Mouse (Mus musculus) retina, postnatal 1 day (tissue): ENCODE data around the gene Slc8b1.
"Not testable (repeated sequence)": the region's sequence is repeated elsewhere in the genome, so short reads cannot be mapped to it uniquely, and the experiment has no call there.

Source experiments
- DNase-seq: peaks from one replicate; pipeline ENCODE4 v3.0.0-alpha.2; 2012

Slc8b1 gene

GRCm38 (mm10) chr5:120497071-120497470, 13.9 kb upstream of the Slc8b1 start:
- no peak for DNase-seq

DNA sequence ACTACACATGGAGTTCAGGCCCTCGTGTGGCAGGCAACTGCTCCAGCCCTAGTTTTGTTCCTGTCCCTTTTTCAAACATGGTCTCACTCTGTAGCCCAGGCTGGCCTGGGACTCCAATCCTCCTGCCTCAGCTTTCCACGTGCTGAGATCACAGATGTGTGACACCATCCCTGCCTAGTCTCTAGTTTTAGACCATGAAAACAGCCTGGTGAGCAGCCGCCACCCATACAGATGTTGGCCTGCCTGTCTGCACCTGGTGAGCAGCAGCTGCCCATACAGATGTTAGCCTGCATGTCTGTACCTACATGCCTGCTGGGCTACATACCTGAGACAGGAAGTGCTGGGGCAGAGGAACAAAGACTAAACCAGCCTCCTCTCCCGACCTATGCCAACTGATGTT, 11.8 kb upstream of the Slc8b1 start:
- no peak for DNase-seq

GRCm38 (mm10) chr5:120500609-120501008, 10.4 kb upstream of the Slc8b1 start:
- not testable (repeated sequence) for DNase-seq

DNA sequence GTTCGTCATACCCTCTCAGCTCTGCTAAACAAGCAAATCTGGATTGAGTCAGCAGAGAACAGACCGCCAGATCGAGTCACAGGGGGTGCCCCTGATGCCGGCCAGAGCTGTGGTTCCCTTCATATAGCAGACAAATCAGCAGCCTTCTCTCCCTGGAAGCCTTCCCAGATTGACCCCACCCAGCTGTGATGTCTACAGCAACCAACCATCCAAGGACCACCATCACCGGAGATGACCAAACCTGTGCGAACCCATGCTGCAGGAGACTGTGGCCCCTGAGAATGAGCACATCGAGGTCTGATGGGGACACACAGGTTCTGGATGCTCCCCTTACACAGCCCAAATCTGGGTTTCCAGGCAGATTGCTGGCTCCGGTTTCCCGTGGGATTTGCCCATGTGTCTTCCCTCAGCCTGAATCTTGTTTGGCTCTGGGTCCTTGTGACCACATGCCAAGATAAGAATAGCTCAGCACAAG, 8.8 kb upstream of the Slc8b1 start:
- DNase-seq: no peak

- no peak for DNase-seq
Measured at GRCm38 (mm10) chr5:120502675-120503143, 8.3 kb upstream of the Slc8b1 start.

GRCm38 (mm10) chr5:120503144-120503795, 7.7 kb upstream of the Slc8b1 start, which contains the start of gene Plbd2:
Gene Plbd2 (minus strand): TSS chr5:120503625.
- peak; percentile 93 for DNase-seq

DNA sequence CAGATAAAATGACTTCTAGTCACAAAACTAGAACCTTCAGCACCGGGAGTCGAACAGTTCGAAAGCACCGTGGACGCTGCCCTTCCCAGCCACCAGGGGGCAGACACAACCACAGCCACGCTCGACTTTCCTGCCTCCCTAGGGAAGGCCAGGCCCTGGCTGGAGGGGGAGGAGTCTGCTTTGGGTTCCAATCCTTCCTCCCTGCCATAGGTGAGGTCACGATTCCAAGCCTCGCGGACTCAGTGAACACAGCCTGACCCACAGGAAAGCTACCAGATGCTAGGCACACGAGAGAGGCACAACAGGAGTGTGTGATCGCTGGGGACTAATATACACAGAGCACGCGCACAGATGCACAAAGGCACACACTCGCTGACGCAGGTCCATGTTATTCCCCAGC, 5.6 kb upstream of the Slc8b1 start:
- peak; percentile 77 for DNase-seq

DNA sequence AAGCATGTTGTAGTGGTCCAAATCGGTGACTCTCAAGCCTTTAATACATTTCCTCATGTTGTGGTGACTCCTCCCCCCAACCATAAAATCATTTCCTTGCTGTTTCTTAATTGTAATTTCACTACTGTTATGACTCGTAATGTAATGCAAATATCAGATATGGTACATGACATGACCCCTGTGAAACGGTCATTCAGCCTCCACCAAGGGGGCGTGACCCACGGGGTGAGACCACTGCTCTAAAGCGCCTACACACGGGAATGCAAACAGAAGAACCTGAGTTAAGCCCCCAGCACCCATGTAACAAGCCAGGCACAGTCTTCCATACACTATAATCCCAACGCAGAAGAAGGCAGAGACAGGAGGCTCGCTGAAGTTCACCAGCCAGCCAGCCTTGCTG, 5.2 kb upstream of the Slc8b1 start:
- DNase-seq: no peak

DNA sequence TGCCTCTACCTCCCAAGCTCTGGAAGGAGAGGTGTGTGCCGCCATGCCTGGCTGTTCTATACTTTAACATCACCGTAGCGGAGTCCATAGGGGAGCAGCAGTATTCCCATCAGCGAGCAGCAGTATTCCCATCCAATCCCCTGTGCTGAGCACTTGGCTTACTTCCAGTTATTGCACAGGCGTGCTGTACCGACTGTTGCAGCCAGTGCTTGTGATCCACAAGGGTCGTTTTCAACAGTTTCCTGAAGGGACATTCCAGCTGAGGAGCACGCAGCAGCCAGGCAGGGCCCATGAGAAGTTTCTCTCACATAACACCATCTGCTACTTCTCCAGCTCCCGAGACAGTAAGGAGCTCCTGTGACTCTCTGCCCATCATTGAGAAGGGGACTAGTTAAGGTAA, 4.5 kb upstream of the Slc8b1 start:
- no peak for DNase-seq

- DNase-seq: no peak
Measured at GRCm38 (mm10) chr5:120507311-120507710, 3.7 kb upstream of the Slc8b1 start.

DNA sequence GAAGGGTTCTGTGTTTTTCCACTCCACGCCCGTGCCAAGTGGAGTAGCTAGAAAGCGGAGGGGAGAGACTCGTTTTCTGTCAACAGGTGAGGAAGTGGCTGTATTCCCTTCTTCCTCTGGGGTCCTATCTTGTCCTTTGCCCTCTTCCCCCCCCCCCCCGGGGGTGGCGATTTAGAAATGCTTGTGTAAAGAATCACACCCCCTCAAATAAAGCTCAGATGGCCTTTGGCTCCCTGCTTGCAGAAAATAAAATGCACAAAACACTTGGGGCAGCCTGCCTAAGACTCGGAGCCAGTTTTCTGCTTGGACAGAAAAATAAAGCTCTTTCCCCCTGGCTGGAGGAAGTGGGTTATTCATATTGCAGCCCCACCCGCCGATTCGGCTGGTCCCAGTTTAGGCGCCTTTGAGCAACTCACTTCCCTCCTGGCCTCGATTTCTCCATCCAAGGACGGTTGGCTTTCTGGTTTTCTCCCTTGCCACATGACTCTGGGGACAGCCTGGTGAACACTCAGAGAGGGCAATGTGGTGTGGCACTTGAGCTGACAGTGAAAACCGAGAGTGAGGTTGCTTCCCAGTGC, 764 bp downstream of the Slc8b1 start:
- DNase-seq: no peak

GRCm38 (mm10) chr5:120512911-120513555, 2.1 kb downstream of the Slc8b1 start:
- no peak for DNase-seq

DNA sequence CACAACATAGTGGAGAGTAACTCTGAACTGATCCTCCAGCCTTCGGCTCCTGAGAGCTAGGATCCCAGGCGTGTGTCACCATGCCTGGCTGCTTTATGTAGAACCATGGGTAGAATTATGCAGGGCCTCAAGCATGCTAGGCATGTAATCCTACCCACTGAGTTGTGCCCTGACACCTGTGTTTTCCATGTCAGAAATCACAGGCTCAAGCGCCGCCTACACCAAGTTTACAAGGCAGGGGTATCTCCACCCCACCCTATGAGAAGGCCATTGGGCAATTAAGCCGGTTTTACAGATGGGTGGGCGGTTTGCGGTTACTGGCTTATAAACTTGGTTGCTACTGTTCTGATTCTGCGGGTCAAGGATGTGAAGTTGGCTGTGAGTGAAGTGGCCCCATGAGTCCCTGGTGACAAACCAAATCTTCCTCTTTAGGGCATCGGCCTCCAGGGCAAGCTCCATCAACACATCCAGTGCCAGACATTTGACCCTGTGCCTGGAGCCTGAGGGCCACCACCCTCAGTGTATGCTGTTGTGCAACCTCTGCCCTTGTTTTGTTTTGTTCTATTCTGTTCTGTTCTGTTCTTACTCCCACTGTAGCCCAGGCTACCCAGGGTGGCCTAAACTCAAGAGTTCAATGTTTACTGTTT, 3.2 kb downstream of the Slc8b1 start:
- DNase-seq: no peak

DNA sequence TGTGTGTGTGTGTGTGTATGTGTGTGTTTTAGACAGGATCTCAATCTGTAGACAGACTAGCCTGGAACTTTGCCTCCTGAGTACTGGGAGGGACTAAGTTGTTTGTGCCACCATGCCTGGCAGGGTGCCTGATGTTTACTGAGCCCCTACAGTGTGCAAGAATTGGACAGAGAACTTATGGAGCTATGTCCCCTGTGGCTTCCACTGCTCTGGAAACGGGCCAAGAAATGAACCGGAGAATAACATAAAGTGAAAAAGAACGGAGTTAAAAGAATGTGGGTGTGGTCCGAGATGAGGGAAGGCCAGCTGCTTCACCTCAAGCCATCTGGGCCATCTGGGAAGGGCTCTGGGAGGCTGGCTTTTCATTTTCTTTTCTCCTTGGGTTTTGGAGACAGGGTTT, 3.8 kb downstream of the Slc8b1 start:
- peak; percentile 43 for DNase-seq

DNA sequence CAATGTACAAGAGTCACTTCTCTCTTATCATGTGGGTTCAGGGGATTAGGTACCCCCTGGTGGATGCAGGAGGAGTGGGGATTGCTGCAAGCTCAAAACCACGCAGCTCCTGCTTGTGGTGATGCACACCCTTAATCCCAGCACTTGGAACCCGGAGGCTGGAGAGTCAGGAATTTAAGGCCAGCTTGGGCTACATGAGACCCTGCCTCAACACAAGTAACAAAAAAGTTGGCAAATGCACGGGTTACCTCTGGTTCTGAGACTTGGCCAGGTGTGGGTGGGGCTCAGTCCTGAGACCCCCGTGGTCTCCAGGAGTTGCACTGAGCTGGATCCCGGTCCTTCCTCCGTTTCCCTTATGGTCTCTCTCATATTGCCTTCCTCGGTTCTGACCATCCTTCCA, 4.5 kb downstream of the Slc8b1 start:
- no peak for DNase-seq

DNA sequence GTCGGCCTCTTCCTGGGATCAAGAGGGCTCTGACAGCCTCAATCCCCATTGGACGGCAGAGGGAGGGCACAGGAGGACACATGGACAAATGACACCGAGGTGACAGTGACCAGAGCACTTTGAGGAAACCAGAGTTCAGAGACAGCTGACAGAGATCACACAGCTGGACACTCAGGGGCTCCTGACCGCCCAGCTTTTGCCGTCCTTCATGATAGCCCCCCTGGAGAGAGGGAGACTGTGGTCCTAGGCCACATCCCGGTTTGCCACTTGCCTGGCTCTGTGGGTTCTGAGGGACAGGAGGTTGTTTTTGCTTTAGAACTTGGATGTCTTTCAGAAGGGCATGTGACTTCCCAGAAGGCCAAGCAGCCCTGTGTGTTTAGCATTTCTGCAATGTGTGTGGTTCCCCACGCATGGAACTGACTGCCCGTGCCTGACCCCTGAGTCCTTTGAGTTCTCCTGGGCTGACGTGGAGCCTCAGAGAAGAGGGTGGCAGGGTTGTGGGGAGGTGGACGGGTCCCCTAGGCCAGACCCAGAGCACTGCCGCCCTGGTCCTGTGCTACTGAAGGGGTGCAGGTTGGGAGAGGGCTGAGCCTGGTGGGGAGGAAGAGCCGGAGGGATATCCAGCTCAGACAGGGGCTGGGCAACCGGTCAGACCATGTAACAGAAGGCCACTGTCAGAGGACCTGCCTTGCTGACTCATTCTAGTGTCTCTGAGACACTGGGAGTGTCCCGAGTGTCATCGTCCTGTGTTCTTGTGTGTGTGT, 5.4 kb downstream of the Slc8b1 start:
- no peak for DNase-seq

- no peak for DNase-seq
Measured at GRCm38 (mm10) chr5:120517552-120517951, 6.6 kb downstream of the Slc8b1 start.

DNA sequence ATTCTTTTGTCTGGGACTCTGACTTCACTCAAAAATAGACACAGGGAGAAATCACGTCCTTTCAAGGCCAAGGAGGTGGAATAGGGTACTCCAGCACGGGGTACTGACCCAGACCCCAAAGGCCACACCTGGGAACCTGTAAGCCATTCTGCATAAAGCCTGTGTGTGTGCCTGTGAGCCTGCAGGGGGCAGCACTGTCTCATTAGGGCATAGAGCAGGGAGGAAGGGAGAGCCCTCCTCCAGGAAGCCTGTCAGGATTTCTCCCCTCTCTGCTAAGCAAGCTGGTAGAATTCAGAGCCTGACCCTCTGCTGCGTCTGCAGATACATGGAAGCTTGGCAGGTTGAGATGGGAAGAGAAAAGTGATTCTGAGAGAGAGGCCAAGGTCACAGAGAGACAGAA, 11.7 kb downstream of the Slc8b1 start:
- no peak for DNase-seq

GRCm38 (mm10) chr5:120524736-120525135, 13.8 kb downstream of the Slc8b1 start:
- no peak for DNase-seq

DNA sequence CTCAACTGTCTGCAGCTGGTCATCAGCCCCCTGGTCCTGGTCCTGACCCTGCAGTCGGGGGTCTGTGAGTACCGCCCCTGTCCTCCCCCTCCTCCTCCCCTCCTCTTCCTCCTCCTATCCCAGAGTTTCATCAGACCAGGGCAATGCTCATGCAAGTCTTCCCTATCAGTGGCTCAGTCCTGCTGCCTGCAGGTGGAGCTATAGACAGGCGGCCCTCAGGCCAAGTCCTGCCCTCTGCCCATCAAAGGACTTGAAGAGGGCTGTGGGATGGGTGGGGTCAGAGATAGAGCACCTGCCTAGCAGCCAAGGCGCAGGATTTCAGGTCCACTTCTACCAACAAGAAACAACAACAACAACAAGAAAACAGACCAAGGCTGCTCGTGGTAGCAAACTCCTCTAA, 14.8 kb downstream of the Slc8b1 start:
- DNase-seq: peak; percentile 55

DNA sequence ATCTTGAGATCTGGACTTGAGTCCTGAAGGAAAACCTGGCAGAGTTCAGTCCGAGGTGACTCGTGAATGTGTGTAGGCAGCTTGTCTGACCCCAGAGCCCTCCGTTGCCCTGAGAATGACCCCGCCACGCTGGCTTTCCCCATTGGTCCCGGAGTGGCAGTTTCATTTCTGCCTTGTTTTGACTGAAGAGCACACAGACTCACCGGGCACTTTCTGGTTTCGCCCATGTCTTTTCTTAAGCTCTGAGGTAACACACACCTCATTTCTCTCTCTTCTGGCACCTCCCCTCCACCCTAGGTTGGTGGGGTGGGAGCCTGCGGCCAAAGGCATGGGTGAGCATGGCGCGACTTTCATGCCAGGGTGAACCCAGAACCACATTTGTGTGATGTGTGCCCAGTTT, 15.3 kb downstream of the Slc8b1 start:
- DNase-seq: no peak

DNA sequence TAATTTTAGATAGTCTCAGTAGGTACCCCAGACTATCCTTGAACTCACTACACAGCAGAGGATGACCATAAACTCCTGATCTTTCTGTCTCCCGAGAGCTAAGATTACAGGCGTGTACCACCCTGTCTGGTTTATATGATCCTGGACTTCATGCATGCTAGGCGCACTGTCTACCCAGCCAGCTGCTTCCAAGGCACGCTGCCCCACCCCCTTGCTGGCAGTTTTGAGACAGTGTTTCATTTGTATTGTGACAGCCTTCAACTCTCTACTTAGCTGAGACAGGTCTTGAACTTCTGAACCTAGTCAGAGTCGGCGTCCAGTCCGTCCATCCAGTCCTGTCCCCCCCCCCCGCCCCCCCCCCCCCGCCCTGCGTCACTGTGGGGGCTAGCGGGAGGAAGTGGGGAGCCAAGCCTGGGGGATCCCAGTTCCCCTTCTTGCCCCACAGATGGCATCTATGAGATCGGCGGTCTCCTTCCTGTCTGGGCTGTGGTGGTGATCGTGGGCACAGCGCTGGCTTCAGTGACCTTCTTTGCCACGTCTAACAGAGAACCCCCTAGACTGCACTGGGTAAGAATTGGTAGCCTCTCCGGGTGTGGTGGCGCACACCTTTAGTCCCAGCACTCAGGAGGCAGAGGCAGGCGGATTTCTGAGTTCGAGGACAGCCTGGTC, 16.5 kb downstream of the Slc8b1 start:
- DNase-seq: no peak
